Mouse (Mus musculus) embryonic facial prominence, embryonic 14.5 days (tissue): ENCODE results near the gene Ulk4. TPM values are rescaled to one million over a fixed set of nuclear protein-coding genes. Genes with fewer than 3 reads are reported as not detected.

ENCODE experiments used
- ATAC-seq: fragments of 200-750 bp; cut with Nextera tagmentation; 2 replicates; pipeline ENCODE4 v1.8.0; 2017; ENCODE audit warnings: low read depth, moderate number of reproducible peaks, moderate TSS enrichment
- DNase-seq: peaks from one replicate; pipeline ENCODE4 v3.0.0-alpha.2; 2015; ENCODE audit warnings: low spot score
- H3K27ac ChIP-seq: fragments of 300-500 bp; sonication (generic); replicated peaks from 2 replicates; pipeline ENCODE4 v1.5.1; 2014; ENCODE audit warnings: low read depth, mild to moderate bottlenecking, low read length, moderate library complexity
- H3K27me3 ChIP-seq: fragments of 300-500 bp; sonication (generic); replicated peaks from 2 replicates; pipeline ENCODE4 v1.6.1; 2014; ENCODE audit warnings: low read length; ENCODE audit not compliant: control insufficient read depth, insufficient read depth
- H3K36me3 ChIP-seq: fragments of 300-500 bp; sonication (generic); 2 replicates; pipeline ENCODE4 v1.6.1; 2014; ENCODE audit warnings: low read length, mixed read lengths; ENCODE audit not compliant: control insufficient read depth, insufficient read depth
- H3K4me1 ChIP-seq: fragments of 300-500 bp; sonication (generic); 2 replicates; pipeline ENCODE4 v1.6.1; 2014; ENCODE audit warnings: antibody characterized with exemption, low read length; ENCODE audit not compliant: control insufficient read depth, insufficient read depth
- H3K4me2 ChIP-seq: fragments of 300-500 bp; sonication (generic); 2 replicates; pipeline ENCODE4 v1.6.1; 2014; ENCODE audit warnings: low read depth, mild to moderate bottlenecking, low read length, moderate library complexity, mixed read lengths
- H3K4me3 ChIP-seq: fragments of 300-500 bp; sonication (generic); 2 replicates; pipeline ENCODE4 v1.5.1; 2014; ENCODE audit warnings: low read depth, mild to moderate bottlenecking, low read length
- H3K9ac ChIP-seq: fragments of 300-500 bp; sonication (generic); 2 replicates; pipeline ENCODE4 v1.6.1; 2014; ENCODE audit warnings: low read depth, mild to moderate bottlenecking, low read length, moderate library complexity, mixed read lengths
- H3K9me3 ChIP-seq: fragments of 300-500 bp; sonication (generic); 2 replicates; pipeline ENCODE4 v1.6.1; 2016; ENCODE audit warnings: low read length; ENCODE audit not compliant: control insufficient read depth
- WGBS: fragments of 180-500 bp; shearing (Covaris S2); extraction: QIAGEN DNeasy Blood & Tissue Kit; methylation state at CpG from one replicate; pipeline ENCODE4 v1.1.7; 2014; 5-methylcytosine and 5-hydroxymethylcytosine counted together
- polyA plus RNA-seq: library from polyadenylated mRNA; unstranded; fragments of >200 nt; fragmentation: Nextera tagmentation; extraction: Ambion mirVana; gene quantifications from 2 replicates; pipeline ENCODE4 v1.2.1, GENCODE M21; 2014

Gene Ulk4
- polyA plus RNA-seq, 1 experiment from 2014 or later, result 136 TPM

- WGBS, result 82% methylated on average over 11 of the region's 11 CpGs
- H3K27me3 ChIP-seq, result no peaks in the 10 kb centered on the region
- H3K9ac ChIP-seq, result no peak overlapping the region
- no peaks in the 10 kb centered on the region for H3K36me3 ChIP-seq
- no peak overlapping the region for H3K27ac ChIP-seq
- H3K4me2 ChIP-seq, result no peak overlapping the region
- no peak for ATAC-seq
- H3K4me1 ChIP-seq, result no peaks in the 10 kb centered on the region
- no peak for DNase-seq
- H3K9me3 ChIP-seq, result no peaks in the 10 kb centered on the region
- H3K4me3 ChIP-seq, result no peak overlapping the region
These were observed 58.4 kb downstream of the Ulk4 start for GRCm38 (mm10) chr9:121218636-121219035.

- 79% methylated on average over 10 of the region's 10 CpGs for WGBS
- H3K4me2 ChIP-seq, result no peak overlapping the region
- H3K4me1 ChIP-seq, result no peaks in the 10 kb centered on the region
- H3K9ac ChIP-seq, result no peak overlapping the region
- ATAC-seq, result no peak
- H3K36me3 ChIP-seq, result no peaks in the 10 kb centered on the region
- H3K4me3 ChIP-seq, result no peak overlapping the region
- no peaks in the 10 kb centered on the region for H3K9me3 ChIP-seq
- H3K27ac ChIP-seq, result no peak overlapping the region
- DNase-seq, result no peak
- H3K27me3 ChIP-seq, result no peaks in the 10 kb centered on the region
These were observed 58.8 kb downstream of the Ulk4 start for GRCm38 (mm10) chr9:121218230-121218629.

- H3K9ac ChIP-seq, result no peak overlapping the region
- H3K4me3 ChIP-seq, result no peak overlapping the region
- 91% methylated on average over 10 of the region's 10 CpGs for WGBS
- H3K27ac ChIP-seq, result no peak overlapping the region
- H3K4me2 ChIP-seq, result no peak overlapping the region
- H3K36me3 ChIP-seq, result no peaks in the 10 kb centered on the region
- no peak for ATAC-seq
- DNase-seq, result no peak
- no peaks in the 10 kb centered on the region for H3K9me3 ChIP-seq
- no peaks in the 10 kb centered on the region for H3K4me1 ChIP-seq
- no peaks in the 10 kb centered on the region for H3K27me3 ChIP-seq
These were observed 59.3 kb downstream of the Ulk4 start for GRCm38 (mm10) chr9:121217742-121218141.

- Histone ChIP-seq H3K9ac (no peak overlapping the region), H3K36me3 (no peaks in the 10 kb centered on the region), H3K4me2 (no peak overlapping the region), H3K9me3 (no peaks in the 10 kb centered on the region), H3K4me1 (no peaks in the 10 kb centered on the region), H3K27ac (no peak overlapping the region), H3K4me3 (no peak overlapping the region), H3K27me3 (no peaks in the 10 kb centered on the region)
- DNase-seq, result no peak
- WGBS, result 70% methylated on average over 20 of the region's 20 CpGs
- no peak for ATAC-seq
These were observed 60.3 kb downstream of the Ulk4 start for GRCm38 (mm10) chr9:121216536-121217320.

- H3K27me3 ChIP-seq, result no peaks in the 10 kb centered on the region
- 28% methylated on average over 3 of the region's 3 CpGs for WGBS
- H3K4me2 ChIP-seq, result no peak overlapping the region
- no peak overlapping the region for H3K27ac ChIP-seq
- peak; percentile 70; the same call in 1 of the 2 replicates for ATAC-seq
- H3K36me3 ChIP-seq, result no peaks in the 10 kb centered on the region
- no peak overlapping the region for H3K4me3 ChIP-seq
- peak; percentile 70 for DNase-seq
- no peaks in the 10 kb centered on the region for H3K4me1 ChIP-seq
- H3K9me3 ChIP-seq, result peaks cover 1% of the 10 kb centered on the region; the same call in 1 of the 2 replicates
- H3K9ac ChIP-seq, result no peak overlapping the region
These were observed 61.5 kb downstream of the Ulk4 start for GRCm38 (mm10) chr9:121215349-121216000.

- no peaks in the 10 kb centered on the region for H3K4me1 ChIP-seq
- H3K36me3 ChIP-seq, result 0 out of 2 replicates have a peak, but pooled peaks cover 3% of the 10 kb centered on the region
- WGBS, result 59% methylated on average over 3 of the region's 3 CpGs
- DNase-seq (no peak), ATAC-seq (no peak)
- no peak overlapping the region for H3K4me2 ChIP-seq
- no peak overlapping the region for H3K4me3 ChIP-seq
- H3K9me3 ChIP-seq, result peaks cover 20% of the 10 kb centered on the region
- no peak overlapping the region for H3K9ac ChIP-seq
- H3K27me3 ChIP-seq, result no peaks in the 10 kb centered on the region
- H3K27ac ChIP-seq, result no peak overlapping the region
These were observed 64.7 kb downstream of the Ulk4 start for GRCm38 (mm10) chr9:121212322-121212721.

GRCm38 (mm10) chr9:121205046-121205445 lies 72.0 kb downstream of the Ulk4 start:
- Histone ChIP-seq H3K4me3 (no peak overlapping the region), H3K27me3 (no peaks in the 10 kb centered on the region), H3K9me3 (peaks cover 14% of the 10 kb centered on the region), H3K27ac (no peak overlapping the region), H3K36me3 (0 out of 2 replicates have a peak, but pooled peaks cover 3% of the 10 kb centered on the region), H3K4me2 (no peak overlapping the region), H3K4me1 (no peaks in the 10 kb centered on the region), H3K9ac (no peak overlapping the region)
- ATAC-seq (no peak), DNase-seq (no peak)
- 55% methylated on average over 7 of the region's 7 CpGs for WGBS

- Histone ChIP-seq H3K9me3 (peaks cover 9% of the 10 kb centered on the region), H3K4me3 (no peak overlapping the region), H3K4me2 (no peak overlapping the region), H3K27me3 (no peaks in the 10 kb centered on the region), H3K27ac (no peak overlapping the region), H3K36me3 (0 out of 2 replicates have a peak, but pooled peaks cover 3% of the 10 kb centered on the region), H3K4me1 (no peaks in the 10 kb centered on the region), H3K9ac (no peak overlapping the region)
- ATAC-seq, result no peak
- WGBS, result 73% methylated on average over 14 of the region's 14 CpGs
- DNase-seq, result no peak
These were observed 72.7 kb downstream of the Ulk4 start for GRCm38 (mm10) chr9:121204149-121204800.
